Mouse (Mus musculus) liver, postnatal 0 days (tissue): ENCODE measurements around the gene Camkmt.

Source experiments
- CTCF ChIP-seq: sonication (generic); IDR thresholded peaks from 2 replicates; pipeline ENCODE4 v1.5.1; 2016; ENCODE audit warnings: antibody characterized with exemption, low read depth
- EP300 ChIP-seq: IDR thresholded peaks from 2 replicates; pipeline ENCODE4 v1.6.1; 2016; ENCODE audit warnings: antibody characterized with exemption, low read depth, mild to moderate bottlenecking

DNA sequence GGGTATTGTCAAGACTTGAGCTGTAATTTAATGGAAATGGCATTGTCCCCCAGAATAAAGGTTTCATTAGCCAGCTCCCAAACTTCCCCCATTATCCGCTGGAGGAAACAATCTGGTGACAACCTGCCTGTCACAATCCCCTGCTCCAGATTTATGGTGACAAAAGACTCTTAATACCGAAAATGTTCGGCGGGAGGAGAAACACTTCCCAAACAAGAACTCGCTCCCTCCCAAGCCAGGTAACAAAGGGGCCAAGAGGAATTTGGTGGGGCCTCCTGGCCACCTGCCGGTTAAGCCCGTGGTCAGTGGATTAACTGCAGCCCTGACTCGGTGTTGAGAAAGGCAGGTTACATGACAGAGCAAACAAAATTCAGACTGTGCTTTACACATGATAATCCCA is 383.5 kb downstream of the Camkmt start:
- TF ChIP-seq EP300 (no peak), CTCF (no peak)
